ENCODE assay signal across 11 mouse cellular contexts in the genomic region with DNA sequence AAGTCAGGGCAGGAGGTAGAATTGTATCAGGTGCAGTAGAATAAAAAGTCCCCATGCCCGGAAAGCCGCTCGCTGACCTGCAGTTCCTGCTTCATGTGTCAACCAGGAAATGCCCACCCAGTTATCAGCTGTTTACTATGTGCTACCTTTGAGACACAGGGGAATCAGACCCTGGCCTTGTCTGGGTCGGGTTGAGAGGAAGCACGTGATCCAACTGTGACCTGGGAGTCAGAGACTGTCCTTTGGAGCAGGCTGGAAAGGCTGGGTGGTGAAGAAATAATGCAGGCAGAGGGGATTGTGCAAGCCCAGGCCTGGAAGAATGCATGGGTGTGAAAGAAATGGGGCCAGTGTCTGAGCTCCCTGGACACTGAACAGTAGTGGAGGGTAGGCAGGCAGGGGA. TPM values are rescaled to one million over a fixed set of nuclear protein-coding genes. Genes with fewer than 3 reads are reported as not detected.
DNase-seq lines count a peak whose midpoint lies in the region; ATAC-seq and TF ChIP-seq lines count a peak whose summit lies in the region.
"Had no signal": no experiment of that assay in that cellular context is flagged by ENCODE, and none has a peak within 500 bp of the region (broad histone marks: within the 10 kb centered on the region; RNA-seq: fewer than 3 reads in every experiment).

No protein-coding gene starts in this region.

- no peak for ATAC-seq in erythroid progenitor cell, adult 5-6 weeks (replicated peaks; ENCODE audit: low FRiP score, poor library complexity, severe bottlenecking)

- intact Hi-C loops in gastrocnemius, adult 2 months (cut with DNase I) = no loop called here

- no peak for TF ChIP-seq CTCF in gastrocnemius, adult 2 months (IDR thresholded peaks at IDR 0.05)

- H3K4me3 ChIP-seq in gastrocnemius, adult 2 months = no peak overlapping the region
- H3K4me3 ChIP-seq: limb, embryonic 13.5 days had no signal

- H3K27ac ChIP-seq in gastrocnemius, adult 2 months = peak overlapping the region; percentile 2; the same call in 1 of the 2 replicates
- H3K27ac ChIP-seq: limb, embryonic 13.5 days had no signal

- DNase-seq in gastrocnemius, adult 2 months = no peak
- no peak for DNase-seq in gastrocnemius, postnatal 25 days
- DNase-seq in NIH3T3 (ENCODE audit: low read depth) = peak; percentile 25
- peak; percentile 44 to 68 for DNase-seq in kidney, postnatal 36 days
- DNase-seq in lung, postnatal 4 days = peak; percentile 54 to 63
- no peak for DNase-seq in cerebellum, adult 9-10 months
- DNase-seq in left cerebral cortex, adult 9 months (ENCODE audit: low spot score in 2 of 2) = no peak
- DNase-seq: cerebellum, adult 2 months had no signal

RNA-seq across cellular contexts. Expression of a gene that starts 6.6 kb away (rescaled TPM):
- total RNA-seq in gastrocnemius, adult 2 months (2021) = 10 to 100 TPM; 19.9 to 30.6 TPM
- total RNA-seq in gastrocnemius, postnatal 25 days (2021) = 10 to 100 TPM; 21.3 to 23.7 TPM
- 15.1 and 20.1 TPM in 2 replicates for total RNA-seq in erythroid progenitor cell, adult 5-6 weeks (2015; ENCODE audit: low replicate concordance)
- total RNA-seq in erythroid progenitor cell, adult 5-6 weeks (2017; ENCODE audit: low replicate concordance) = 10.6 and 12.7 TPM in 2 replicates

RNA-seq across cellular contexts. Expression of a gene that starts 37.5 kb away (rescaled TPM):
- 10 to 100 TPM; 32.5 to 49.8 TPM for total RNA-seq in gastrocnemius, adult 2 months (2021)
- total RNA-seq in gastrocnemius, postnatal 25 days (2021) = 10 to 100 TPM; 36.9 to 42.3 TPM
- 73.9 and 101 TPM in 2 replicates for total RNA-seq in erythroid progenitor cell, adult 5-6 weeks (2015; ENCODE audit: low replicate concordance)
- total RNA-seq in erythroid progenitor cell, adult 5-6 weeks (2017; ENCODE audit: low replicate concordance) = 37.4 and 52.9 TPM in 2 replicates

RNA-seq across cellular contexts. Expression of a gene that starts 52.4 kb away (rescaled TPM):
- 10 to 100 TPM in 1 of 2 experiments, 1 to 10 TPM in 1; 8.0 to 12.0 TPM for total RNA-seq in gastrocnemius, adult 2 months (2021)
- 1 to 10 TPM; 6.7 to 7.4 TPM for total RNA-seq in gastrocnemius, postnatal 25 days (2021)
- 1.4 and 5.9 TPM in 2 replicates for total RNA-seq in erythroid progenitor cell, adult 5-6 weeks (2015; ENCODE audit: low replicate concordance)
- total RNA-seq in erythroid progenitor cell, adult 5-6 weeks (2017; ENCODE audit: low replicate concordance) = 0.64 and 8.4 TPM in 2 replicates

RNA-seq across cellular contexts. Expression of a gene that starts 56.3 kb away (rescaled TPM):
- not detected for total RNA-seq in gastrocnemius, adult 2 months (2021)
- total RNA-seq in gastrocnemius, postnatal 25 days (2021) = 1 to 10 TPM in 1 of 2 experiments, not detected in 1; 5.7 TPM
- not detected in 2 replicates for total RNA-seq in erythroid progenitor cell, adult 5-6 weeks (2015; ENCODE audit: low replicate concordance)
- 4.2 TPM in 1 of 2 replicates, not detected in the other for total RNA-seq in erythroid progenitor cell, adult 5-6 weeks (2017; ENCODE audit: low replicate concordance)
- total RNA-seq: gastrocnemius, postnatal 4 days had no signal

Comparison
In these comparisons a context has a peak if more than half of its experiments do, and no peak if none do; other contexts are left out.
1. DNase-seq: peak in NIH3T3 (single experiment), kidney, postnatal 36 days (2 of 2) and lung, postnatal 4 days (2 of 2); none in gastrocnemius, adult 2 months (single experiment), gastrocnemius, postnatal 25 days (single experiment), cerebellum, adult 9-10 months (single experiment) and left cerebral cortex, adult 9 months (0 of 2).